Mouse (Mus musculus) lung, postnatal 0 days (tissue): ENCODE data around the gene Scel.

Experiments
- CTCF ChIP-seq: IDR thresholded peaks from 2 replicates; pipeline ENCODE4 v1.5.1; 2016; ENCODE audit warnings: antibody characterized with exemption, mild to moderate bottlenecking
- EP300 ChIP-seq: IDR thresholded peaks from 2 replicates; pipeline ENCODE4 v1.6.1; 2016; ENCODE audit warnings: antibody characterized with exemption, mild to moderate bottlenecking, control low read depth

GRCm38 (mm10) chr14:103471074-103471778 lies 41.9 kb upstream of the Scel start:
- TF ChIP-seq CTCF, result no peak
- TF ChIP-seq EP300, result no peak
